Mouse (Mus musculus) monocyte, adult 2 months (primary cell): Measurements from ENCODE around the gene Mxra8.

Source experiments
- DNase-seq, 2 experiments: peaks; one replicate each; pipeline ENCODE4 v3.0.0; 2022; ENCODE audit warnings: low spot score in 2 of 2, low read depth in 1 of 2

Mxra8 gene

DNA sequence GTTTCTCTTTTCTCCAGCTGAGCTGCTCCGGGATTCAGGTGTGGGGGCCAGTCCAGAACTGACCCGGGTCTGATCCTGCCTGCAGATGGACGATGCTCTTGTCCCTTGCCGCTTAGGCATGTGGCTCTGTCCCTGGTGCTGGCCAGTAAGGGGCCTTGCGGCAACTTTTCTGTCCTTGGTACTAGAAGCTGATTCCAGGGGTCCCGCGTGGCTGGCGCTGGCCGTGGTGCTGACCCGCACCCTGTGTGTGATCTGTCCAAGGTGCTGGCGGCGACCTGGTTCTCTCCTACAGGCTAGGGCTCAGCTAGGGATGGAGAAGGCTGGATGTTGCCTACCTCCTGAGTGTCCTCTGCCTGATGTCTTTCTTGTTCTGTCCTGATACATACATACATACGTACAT lies 19.8 kb downstream of the Mxra8 start:
- DNase-seq = no peak

DNA sequence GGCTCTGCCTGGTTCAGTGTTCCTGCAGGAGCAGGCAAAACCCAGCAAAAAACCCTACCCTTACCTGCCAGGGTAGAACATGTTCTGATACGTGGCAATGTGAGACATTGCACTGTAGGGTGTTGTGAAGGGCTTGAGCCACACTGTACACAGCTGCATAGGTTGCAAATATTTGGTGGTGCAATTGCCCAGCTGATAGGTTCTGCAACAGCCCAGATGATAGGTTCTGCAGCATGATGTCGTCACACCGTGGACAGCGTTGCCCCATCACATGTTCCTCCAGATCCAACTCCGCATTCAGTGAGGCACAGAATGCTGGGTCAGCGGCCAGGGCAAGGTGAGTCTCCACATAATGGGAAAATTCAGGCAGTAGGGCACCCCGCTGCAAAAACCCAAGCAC lies 22.3 kb downstream of the Mxra8 start:
- DNase-seq = no peak

GRCm38 (mm10) chr4:155863001-155863400 lies 23.5 kb downstream of the Mxra8 start, which contains the start of gene Tas1r3:
Gene Tas1r3, minus strand, starts transcription at chr4:155863362.
- no peak for DNase-seq

- no peak for DNase-seq
These were observed 29.3 kb downstream of the Mxra8 start for GRCm38 (mm10) chr4:155868614-155869298.

GRCm38 (mm10) chr4:155869317-155870033 lies 30.0 kb downstream of the Mxra8 start, which contains the start of the genes Cptp and Ints11:
Gene Cptp, minus strand, starts transcription at chr4:155869440.
Gene Ints11, plus strand, starts transcription at chr4:155869546.
- DNase-seq = peak; percentile 78 to 90

DNA sequence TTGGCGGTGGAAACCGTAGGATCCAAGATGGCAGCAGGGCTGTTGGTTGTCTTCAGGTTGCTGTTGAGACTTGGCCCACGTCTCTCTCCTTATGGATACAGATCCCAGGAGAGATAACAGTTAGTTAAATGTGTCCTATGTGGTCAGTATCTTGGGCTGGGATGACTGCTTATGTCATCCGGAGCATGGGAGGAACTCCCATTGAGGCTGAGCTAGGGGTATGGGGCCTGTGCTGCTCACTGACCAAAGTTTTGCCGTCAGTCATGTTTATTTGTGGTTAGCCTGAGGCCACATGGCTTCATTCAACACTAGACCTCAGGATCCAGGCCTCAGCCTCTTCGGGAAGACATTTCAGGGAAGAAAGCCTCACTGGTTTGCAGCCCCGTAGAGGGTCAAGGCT lies 31.9 kb downstream of the Mxra8 start:
- DNase-seq = no peak

DNA sequence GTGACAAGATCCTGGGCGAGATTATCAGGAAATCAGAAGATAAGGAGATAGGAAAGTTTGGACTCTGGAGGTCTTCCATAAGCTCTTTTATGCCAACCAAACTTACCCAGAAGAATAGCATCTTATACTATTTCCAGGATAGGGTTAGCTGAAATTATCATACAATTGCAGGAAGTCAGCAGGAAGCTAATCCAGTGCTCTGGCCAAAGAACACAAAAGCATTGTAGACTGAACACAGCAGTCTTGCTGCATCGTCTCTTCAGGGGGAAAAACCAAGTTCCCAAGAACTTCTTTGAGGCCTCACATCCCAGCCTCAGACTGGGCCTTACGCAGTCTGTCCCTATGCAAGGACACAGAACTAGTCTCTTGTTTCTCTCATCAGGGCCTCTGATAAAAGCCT lies 44.1 kb downstream of the Mxra8 start:
- DNase-seq = no peak

DNA sequence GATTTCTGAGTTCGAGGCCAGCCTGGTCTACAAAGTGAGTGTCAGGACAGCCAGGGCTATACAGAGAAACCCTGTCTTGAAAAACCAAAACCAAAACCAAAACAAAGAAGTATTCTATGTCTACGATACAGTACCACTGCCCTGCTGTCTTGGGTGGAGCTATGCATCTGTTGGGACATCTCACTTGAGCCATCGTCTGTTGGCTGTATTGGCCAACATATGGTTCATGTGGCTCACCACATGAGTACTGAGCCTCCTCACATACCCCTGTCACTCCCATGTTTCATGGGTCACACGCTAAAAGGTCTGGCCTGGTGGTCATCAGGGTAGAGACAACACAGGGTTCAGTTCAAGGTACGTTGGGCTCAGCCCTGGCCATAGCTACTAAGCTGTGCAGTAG lies 46.9 kb downstream of the Mxra8 start:
- no peak for DNase-seq

GRCm38 (mm10) chr4:155887674-155888073 lies 48.2 kb downstream of the Mxra8 start:
- DNase-seq = no peak

DNA sequence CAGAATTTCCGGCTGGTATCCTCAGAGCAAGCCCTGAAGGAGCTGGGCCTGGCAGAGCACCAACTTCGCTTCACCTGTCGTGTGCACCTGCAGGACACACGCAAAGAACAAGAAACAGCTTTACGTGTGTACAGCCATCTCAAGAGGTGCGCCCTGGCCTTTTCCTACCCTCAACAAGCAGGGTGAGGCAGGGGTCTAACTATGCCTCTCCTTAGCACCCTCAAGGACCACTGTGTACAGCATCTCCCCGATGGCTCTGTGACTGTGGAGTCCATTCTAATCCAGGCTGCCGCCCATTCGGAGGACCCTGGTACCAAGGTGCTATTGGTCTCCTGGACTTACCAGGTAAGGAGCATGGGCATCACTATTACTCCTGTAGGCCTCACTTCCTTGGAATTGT lies 48.7 kb downstream of the Mxra8 start:
- DNase-seq = no peak

DNA sequence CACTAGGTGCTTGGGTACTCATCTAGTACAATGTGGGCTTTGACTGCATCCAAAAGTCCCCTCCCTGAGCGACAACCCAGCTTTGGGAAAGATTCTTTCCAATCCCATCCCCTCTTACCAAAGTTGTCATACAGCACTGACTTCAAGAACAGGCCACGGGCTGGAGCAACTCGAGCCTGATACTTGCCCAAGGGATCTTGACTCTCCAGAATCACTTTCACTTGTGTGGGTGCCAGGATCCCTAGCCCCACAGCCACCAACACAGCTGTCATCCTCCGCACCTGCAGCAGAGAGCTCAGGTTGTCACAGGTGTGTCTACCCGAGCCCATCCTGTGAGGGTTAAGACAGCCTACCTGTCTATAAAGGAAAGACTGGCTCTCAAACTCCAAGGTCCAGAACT lies 49.8 kb downstream of the Mxra8 start:
- DNase-seq = no peak

- DNase-seq = no peak
These were observed 51.6 kb downstream of the Mxra8 start for GRCm38 (mm10) chr4:155891011-155891471.

DNA sequence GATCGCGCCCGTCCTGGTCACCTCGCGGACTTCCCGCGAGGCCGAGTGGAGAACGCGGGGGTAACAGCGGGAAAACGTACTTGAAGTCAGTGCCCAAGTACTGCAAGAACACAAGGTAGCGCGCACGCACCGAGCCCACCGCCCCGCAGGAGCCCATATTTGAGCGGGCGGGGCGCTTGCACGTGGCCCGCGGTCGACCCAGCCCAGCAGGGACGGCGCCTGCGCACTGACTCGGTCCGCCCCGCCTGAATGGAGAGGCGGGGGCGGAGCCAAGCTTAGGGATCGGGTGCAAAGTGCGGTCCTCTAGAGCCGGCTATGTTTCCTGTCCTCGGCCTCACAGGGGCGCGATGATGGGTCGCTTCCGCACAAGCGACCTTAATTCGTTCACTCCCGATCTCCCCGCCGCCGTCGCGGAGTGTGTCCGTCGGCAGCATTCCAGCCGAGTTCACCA lies 52.1 kb downstream of the Mxra8 start, which contains the start of the genes Pusl1 and Acap3:
TSS of gene Pusl1 (minus strand) at position 231 of the 451 bp plus-strand sequence.
TSS of gene Acap3 (plus strand) at position 272 of the 451 bp plus-strand sequence.
- peak; percentile 79 to 91 for DNase-seq

GRCm38 (mm10) chr4:155892017-155892416 lies 52.5 kb downstream of the Mxra8 start:
- peak; percentile 40 to 58 for DNase-seq

DNA sequence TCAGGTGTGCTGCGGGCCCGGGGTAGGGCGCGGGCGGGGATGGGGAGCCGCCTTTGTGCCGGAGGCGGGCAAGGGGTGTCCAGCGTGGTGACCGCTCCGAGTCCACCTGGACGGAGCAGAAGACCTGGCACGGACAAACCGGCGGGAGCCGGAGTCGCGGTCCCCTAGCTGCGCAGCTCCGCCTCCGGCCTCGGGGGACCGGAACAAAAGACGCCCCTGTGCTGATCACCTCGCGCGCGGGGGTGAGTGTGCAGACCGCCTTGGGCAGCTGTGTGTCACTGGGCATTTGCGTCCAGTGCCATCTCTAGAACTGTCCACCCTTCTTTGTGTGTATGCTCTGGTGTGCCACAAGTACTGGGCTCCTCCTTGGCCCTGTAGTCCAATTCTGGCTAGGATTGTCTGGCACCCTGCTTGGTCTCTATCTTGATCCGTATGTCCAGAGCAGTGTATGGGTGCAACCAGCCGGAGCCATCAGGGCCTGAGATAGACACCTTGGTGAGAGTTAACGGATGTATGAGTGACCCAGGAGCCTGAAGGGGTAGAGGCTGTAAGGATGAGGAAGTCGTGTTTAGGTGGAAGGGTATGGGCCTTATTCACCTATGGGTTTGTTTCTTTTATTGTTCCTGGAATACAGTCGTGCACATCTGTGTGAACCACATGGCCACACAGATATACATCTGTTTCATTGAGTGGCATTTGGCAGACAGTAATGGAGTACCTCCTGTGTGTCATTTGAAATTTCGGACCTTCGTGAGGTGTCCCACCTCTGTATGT lies 53.1 kb downstream of the Mxra8 start:
- no peak for DNase-seq

- no peak for DNase-seq
These were observed 53.8 kb downstream of the Mxra8 start for GRCm38 (mm10) chr4:155893212-155893690.
